Mouse (Mus musculus) lung, embryonic 16.5 days (tissue): ENCODE results near the gene Tyk2. TPM values are rescaled to one million over a fixed set of nuclear protein-coding genes. Genes with fewer than 3 reads are reported as not detected.

ENCODE experiments used
- ATAC-seq: fragments of 200-750 bp; cut with Nextera tagmentation; 2 replicates; pipeline ENCODE4 v1.8.0; 2017; ENCODE audit warnings: low read depth, mild to moderate bottlenecking, moderate library complexity
- H3K27ac ChIP-seq: fragments of 300-500 bp; sonication (generic); 2 replicates; pipeline ENCODE4 v1.5.1; 2014; ENCODE audit warnings: mild to moderate bottlenecking, control low read depth, low read length
- H3K27me3 ChIP-seq: fragments of 300-500 bp; sonication (generic); 2 replicates; pipeline ENCODE4 v1.6.1; 2014; ENCODE audit warnings: low read depth, low read length, mixed read lengths; ENCODE audit not compliant: control insufficient read depth, insufficient read depth
- H3K36me3 ChIP-seq: fragments of 300-500 bp; sonication (generic); 2 replicates; pipeline ENCODE4 v1.6.1; 2014; ENCODE audit warnings: low read length; ENCODE audit not compliant: control insufficient read depth, insufficient read depth
- H3K4me1 ChIP-seq: fragments of 300-500 bp; sonication (generic); replicated peaks from 2 replicates; pipeline ENCODE4 v1.6.1; 2014; ENCODE audit warnings: low read length, mixed read lengths; ENCODE audit not compliant: control insufficient read depth, insufficient read depth
- H3K4me2 ChIP-seq: fragments of 300-500 bp; sonication (generic); 2 replicates; pipeline ENCODE4 v1.6.1; 2014; ENCODE audit warnings: low read depth, low read length, control low read depth
- H3K4me3 ChIP-seq: fragments of 300-500 bp; sonication (generic); 2 replicates; pipeline ENCODE4 v1.5.1; 2014; ENCODE audit warnings: mild to moderate bottlenecking, low read length, control low read depth
- H3K9ac ChIP-seq: fragments of 300-500 bp; sonication (generic); 2 replicates; pipeline ENCODE4 v1.6.1; 2014; ENCODE audit warnings: low read length, control low read depth
- H3K9me3 ChIP-seq: fragments of 300-500 bp; sonication (generic); 2 replicates; pipeline ENCODE4 v1.6.1; 2016; ENCODE audit warnings: low read length; ENCODE audit not compliant: control insufficient read depth
- WGBS: fragments of 180-500 bp; shearing (Covaris S2); extraction: QIAGEN DNeasy Blood & Tissue Kit; methylation state at CpG from one replicate; pipeline ENCODE4 v1.1.7; 2014; 5-methylcytosine and 5-hydroxymethylcytosine counted together
- polyA plus RNA-seq: library from polyadenylated mRNA; unstranded; fragments of >200 nt; fragmentation: Nextera tagmentation; extraction: Ambion mirVana; gene quantifications from 2 replicates; pipeline ENCODE4 v1.2.1, GENCODE M21; 2015

Tyk2 gene
- polyA plus RNA-seq, 1 experiment from 2014 or later = 16.9 TPM

DNA sequence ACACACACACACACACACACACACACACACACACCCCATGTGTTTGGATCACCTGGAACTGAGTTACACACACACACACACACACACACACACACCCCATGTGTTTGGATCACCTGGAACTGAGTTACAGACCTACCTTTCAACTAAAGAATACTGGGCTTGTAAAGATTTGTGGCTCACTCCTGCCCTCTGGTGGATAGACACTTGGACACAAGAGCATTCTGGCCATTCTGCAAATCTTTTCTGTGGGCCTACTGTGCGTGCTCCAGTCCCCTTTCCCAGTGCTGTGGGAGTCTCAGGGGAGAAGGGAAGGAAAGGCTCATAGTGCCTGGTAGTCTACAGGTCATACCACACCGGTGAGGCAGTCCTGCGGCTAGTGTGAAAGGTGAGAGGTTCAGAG lies 6.2 kb upstream of the Tyk2 start:
- peak; percentile 30; the same call in 1 of the 2 replicates for ATAC-seq
- WGBS = 45% methylated on average over 3 of the region's 3 CpGs
- Histone ChIP-seq H3K27ac (no peak overlapping the region), H3K4me1 (peaks cover 16% of the 10 kb centered on the region), H3K27me3 (no peaks in the 10 kb centered on the region), H3K9me3 (no peaks in the 10 kb centered on the region), H3K4me3 (no peak overlapping the region), H3K36me3 (peaks cover 32% of the 10 kb centered on the region), H3K4me2 (no peak overlapping the region), H3K9ac (no peak overlapping the region)

DNA sequence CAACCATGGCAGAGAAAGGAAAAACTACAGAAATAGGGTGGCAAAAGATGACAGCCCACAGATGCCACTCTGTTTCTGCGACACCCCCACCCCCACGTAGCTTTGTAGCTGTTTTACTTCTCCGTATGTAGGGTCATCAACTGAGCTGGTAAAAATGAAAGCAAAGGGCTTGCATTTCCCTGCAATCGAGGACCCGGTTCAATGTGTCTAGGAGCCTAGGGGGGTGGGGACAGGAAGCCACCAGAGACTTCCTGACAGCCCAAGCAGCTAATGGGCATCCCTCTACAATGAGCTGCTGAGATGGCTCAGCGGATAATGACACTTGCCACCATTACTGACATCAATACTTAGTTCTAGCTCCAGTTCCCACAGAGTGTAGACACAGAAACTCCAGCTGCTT lies 5.4 kb upstream of the Tyk2 start:
- Histone ChIP-seq H3K27me3 (no peaks in the 10 kb centered on the region), H3K36me3 (peaks cover 24% of the 10 kb centered on the region), H3K4me2 (no peak overlapping the region), H3K9me3 (no peaks in the 10 kb centered on the region), H3K4me3 (no peak overlapping the region), H3K27ac (no peak overlapping the region), H3K9ac (no peak overlapping the region), H3K4me1 (peaks cover 16% of the 10 kb centered on the region)
- WGBS = 71% methylated on average over 6 of the region's 6 CpGs
- ATAC-seq = no peak

DNA sequence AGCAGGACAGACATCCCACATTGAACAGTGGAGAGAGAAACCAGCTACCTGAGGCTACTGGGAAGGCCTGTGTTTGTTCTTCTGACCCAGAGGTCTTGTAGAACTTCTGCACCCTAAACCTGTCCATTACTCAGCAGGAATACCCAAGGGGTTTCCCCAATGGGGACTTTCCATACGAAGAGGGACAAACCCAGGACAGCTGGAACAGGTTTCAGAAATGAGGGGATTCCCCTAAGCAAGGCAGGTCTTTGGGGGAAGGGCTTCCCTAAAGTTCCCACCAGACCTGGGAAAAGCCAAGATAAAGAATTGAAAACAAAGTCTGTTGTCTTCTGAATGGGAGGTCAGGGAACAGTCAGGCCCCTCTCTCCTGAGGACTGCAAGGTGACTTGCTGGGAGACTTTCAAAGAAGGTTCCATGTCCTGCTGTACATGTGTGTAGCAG lies 4.9 kb upstream of the Tyk2 start:
- Histone ChIP-seq H3K27ac (no peak overlapping the region), H3K4me2 (no peak overlapping the region), H3K36me3 (peaks cover 21% of the 10 kb centered on the region), H3K4me3 (no peak overlapping the region), H3K27me3 (no peaks in the 10 kb centered on the region), H3K9me3 (no peaks in the 10 kb centered on the region), H3K9ac (0 out of 2 replicates have a peak overlapping the region, but pooled peaks have one; percentile 9), H3K4me1 (peaks cover 16% of the 10 kb centered on the region)
- ATAC-seq = no peak
- 56% methylated on average over 1 of the region's 1 CpGs for WGBS

DNA sequence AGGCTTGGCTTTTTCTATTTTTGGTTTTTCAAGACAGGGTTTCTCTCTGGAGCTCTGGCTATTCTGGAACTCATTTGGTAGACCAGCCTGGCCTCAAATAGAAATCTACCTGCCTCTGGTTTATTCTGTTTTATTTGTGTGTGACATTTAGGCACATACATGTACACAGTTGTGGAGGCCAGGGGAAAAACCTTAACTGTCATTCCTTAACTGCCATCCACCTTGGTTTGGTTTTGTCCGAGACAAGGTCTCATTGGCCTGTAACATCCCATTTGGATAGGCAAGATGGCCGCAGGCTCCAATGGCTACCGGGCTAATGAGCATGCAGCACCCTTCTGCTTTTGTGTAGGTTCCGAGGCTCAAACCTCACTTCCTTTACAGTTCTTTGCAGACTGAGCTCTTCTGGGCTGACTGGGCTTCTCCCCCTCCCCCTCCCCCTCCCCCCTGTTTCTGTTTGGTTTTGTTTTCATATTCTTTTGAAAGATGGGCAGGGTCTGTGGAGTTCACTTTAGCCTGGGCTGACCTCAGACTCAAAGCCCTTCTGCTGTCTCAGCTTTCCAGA lies 4.4 kb upstream of the Tyk2 start:
- 74% methylated on average over 4 of the region's 4 CpGs for WGBS
- H3K9ac ChIP-seq = no peak overlapping the region
- ATAC-seq = no peak
- peaks cover 19% of the 10 kb centered on the region for H3K4me1 ChIP-seq
- H3K4me2 ChIP-seq = no peak overlapping the region
- no peaks in the 10 kb centered on the region for H3K9me3 ChIP-seq
- no peak overlapping the region for H3K4me3 ChIP-seq
- peaks cover 16% of the 10 kb centered on the region for H3K36me3 ChIP-seq
- H3K27ac ChIP-seq = peak overlapping the region; percentile 33
- no peaks in the 10 kb centered on the region for H3K27me3 ChIP-seq

DNA sequence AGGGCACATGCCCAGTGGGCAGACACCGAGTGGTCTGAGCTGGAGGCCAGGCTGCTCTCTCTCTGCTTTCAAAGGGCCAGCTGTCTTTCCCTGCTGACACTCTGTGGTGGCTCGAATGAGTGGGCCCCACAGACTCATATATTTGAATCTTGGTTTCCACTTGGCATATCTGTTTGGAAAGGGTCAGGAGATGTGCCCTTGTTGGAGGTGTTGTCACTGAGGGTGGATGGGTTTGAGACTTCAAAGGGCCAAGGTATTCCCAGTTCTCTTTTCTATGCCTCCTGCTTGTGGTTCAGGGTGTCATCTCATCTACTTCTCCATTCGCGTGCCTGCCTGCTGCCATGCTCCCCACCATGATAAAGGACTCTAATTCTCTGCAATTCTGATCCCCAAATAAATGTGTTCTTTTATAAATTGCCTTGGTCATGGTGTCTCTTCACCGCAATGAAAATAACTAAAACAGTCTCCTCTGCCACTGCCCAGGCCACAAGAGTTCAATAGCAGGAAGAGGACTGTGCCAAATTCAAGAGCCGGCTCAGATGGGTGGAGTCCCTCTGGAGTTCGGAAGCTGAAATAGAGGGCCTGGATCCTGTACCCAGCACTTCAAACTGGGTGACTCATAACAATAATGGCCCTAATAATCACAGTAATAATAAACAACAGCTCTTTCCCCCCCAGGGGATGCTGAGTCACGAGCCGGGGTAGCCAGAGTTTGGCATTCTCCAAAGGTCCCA lies 3.7 kb upstream of the Tyk2 start:
- WGBS = 48% methylated on average over 9 of the region's 9 CpGs
- ATAC-seq = no peak

DNA sequence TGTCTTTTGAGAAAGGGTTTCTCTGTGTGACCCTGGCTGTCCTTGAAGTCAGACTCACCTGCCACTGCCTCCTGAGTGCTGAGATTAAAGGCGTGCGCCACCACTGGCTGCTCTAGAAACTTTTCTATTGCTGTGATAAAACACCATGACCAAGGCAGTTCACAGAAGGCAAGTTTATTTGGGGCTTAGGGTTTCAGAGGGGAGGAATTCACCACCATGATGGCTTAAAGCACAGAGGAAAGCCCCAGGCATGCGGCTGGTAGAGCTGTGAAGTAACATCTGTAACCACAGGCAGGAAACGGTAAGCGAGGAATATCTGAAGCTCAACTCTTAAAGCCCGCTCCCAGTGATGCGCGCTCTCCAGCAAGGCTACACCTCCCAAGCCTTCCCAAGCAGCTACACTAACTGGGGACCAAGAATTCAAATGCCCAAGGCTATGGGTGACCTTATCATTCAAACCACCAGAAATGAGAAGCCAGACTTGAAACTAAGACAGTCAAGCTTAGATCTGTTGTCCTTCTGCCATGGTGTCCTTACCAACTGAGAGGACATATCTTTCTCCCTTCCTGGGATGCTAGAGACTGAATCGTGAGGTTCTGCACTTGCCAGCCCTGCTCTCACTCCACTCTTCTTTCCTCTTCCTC lies 2.1 kb upstream of the Tyk2 start:
- peaks cover 20% of the 10 kb centered on the region for H3K4me1 ChIP-seq
- 67% methylated on average over 9 of the region's 9 CpGs for WGBS
- H3K27me3 ChIP-seq = no peaks in the 10 kb centered on the region
- H3K9me3 ChIP-seq = no peaks in the 10 kb centered on the region
- no peak overlapping the region for H3K4me3 ChIP-seq
- no peak overlapping the region for H3K27ac ChIP-seq
- no peak overlapping the region for H3K4me2 ChIP-seq
- no peak for ATAC-seq
- no peaks in the 10 kb centered on the region; the same call in 1 of the 2 replicates for H3K36me3 ChIP-seq
- H3K9ac ChIP-seq = no peak overlapping the region

More for the DNA sequence above, 3.7 kb upstream of the Tyk2 start:
- Histone ChIP-seq H3K27me3 (no peaks in the 10 kb centered on the region), H3K4me2 (no peak overlapping the region), H3K4me1 (peaks cover 20% of the 10 kb centered on the region), H3K4me3 (no peak overlapping the region), H3K36me3 (peaks cover 11% of the 10 kb centered on the region), H3K9ac (no peak overlapping the region), H3K27ac (peak overlapping the region; percentile 33), H3K9me3 (no peaks in the 10 kb centered on the region)

DNA sequence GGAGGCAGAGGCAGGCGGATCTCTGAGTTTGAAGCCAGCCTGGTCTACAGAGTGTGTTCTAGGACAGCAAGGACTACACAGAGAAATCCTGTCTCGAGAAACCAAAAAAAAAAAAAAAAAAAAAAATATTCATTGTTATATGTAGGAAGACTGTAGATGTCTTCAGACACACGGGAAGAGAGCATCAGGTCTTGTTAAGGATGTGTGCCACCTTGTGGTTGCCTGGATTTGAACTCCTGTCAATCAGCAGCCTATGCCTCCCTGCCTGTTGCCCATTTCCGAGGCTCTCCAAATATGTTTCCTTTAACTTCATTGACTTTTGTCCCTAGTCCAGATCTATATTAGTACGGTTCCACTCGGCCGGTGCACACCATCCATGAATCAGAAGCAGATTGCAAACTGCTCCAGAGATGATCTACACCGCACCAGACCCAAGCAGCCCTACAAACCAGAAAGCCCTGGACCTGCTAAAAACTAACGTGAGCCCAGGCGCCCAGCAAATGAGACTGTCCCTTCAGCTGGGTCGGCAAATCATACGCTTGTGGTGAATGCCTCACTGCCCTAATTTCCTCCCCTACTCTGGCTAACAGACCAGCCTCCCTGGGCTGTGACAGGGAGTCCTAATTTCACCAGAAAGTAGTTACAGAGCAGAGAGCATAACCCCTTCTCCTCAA lies 1.2 kb upstream of the Tyk2 start:
- Histone ChIP-seq H3K4me2 (no peak overlapping the region), H3K27ac (no peak overlapping the region), H3K27me3 (no peaks in the 10 kb centered on the region), H3K36me3 (no peaks in the 10 kb centered on the region; the same call in 1 of the 2 replicates), H3K4me1 (peaks cover 20% of the 10 kb centered on the region), H3K4me3 (no peak overlapping the region), H3K9ac (no peak overlapping the region), H3K9me3 (no peaks in the 10 kb centered on the region)
- WGBS = 70% methylated on average over 12 of the region's 12 CpGs
- no peak for ATAC-seq

DNA sequence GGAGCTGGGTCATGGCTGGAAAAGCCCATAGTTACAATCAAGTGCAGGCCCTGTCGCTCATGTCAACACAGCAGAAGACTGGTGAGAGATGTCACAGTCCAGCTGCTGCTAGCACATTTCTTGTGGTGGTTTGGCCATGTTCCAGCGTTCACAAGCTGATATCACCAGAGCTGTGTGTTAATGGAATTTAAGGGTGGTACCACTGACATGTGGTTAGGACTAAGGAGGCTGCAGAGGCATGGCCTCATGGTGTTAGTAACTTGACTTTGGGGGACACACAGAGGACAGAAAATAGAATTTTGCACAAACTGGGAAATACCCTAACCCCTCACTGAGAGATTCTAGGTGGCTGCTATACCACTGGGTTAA lies 4.8 kb downstream of the Tyk2 start:
- no peaks in the 10 kb centered on the region for H3K27me3 ChIP-seq
- no peaks in the 10 kb centered on the region for H3K9me3 ChIP-seq
- H3K4me1 ChIP-seq = peaks cover 4% of the 10 kb centered on the region; the same call in 1 of the 2 replicates
- H3K4me3 ChIP-seq = no peak overlapping the region
- peaks cover 8% of the 10 kb centered on the region; the same call in 1 of the 2 replicates for H3K36me3 ChIP-seq
- H3K9ac ChIP-seq = no peak overlapping the region
- ATAC-seq = no peak
- WGBS = 44% methylated on average over 2 of the region's 2 CpGs
- no peak overlapping the region for H3K27ac ChIP-seq
- no peak overlapping the region for H3K4me2 ChIP-seq
